8 mouse cellular contexts compared by ENCODE assay signal in the genomic region with DNA sequence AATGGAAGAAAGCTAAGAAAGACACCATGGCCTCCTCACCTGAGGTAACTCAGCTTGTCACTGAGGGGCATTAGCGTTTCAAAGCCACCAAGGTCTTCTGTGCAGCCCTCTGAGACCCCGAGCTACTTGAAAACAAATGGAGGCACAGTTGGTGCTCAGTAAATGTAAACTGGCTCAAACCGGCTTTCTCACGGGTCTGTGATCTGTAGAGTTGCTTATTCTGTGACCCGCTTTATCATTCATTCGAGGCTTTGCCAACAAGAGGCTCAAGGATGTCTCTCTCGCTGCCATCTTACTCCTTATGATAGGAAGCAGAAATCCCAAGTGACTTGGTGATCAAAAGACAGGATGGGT. TPM values are rescaled to one million over a fixed set of nuclear protein-coding genes. Genes with fewer than 3 reads are reported as not detected.
A peak's percentile ranks its signal among the peaks of the same experiment; 100 is the strongest.
DNase-seq lines count a peak whose midpoint lies in the region; ATAC-seq lines count a peak whose summit lies in the region.

No protein-coding gene starts in this region.

- no peak overlapping the region for H3K27ac ChIP-seq in lung, embryonic 16.5 days (ENCODE audit: low read length)
- no peak overlapping the region for H3K27ac ChIP-seq in embryonic facial prominence, embryonic 13.5 days
- peak overlapping the region; percentile 94 for H3K27ac ChIP-seq in limb, embryonic 10.5 days
- H3K27ac ChIP-seq in neural tube, embryonic 15.5 days (replicated peaks), result no peak overlapping the region

- no peaks in the 10 kb centered on the region for H3K9me3 ChIP-seq in lung, embryonic 16.5 days (ENCODE audit: control insufficient read depth, low read length)
- no peaks in the 10 kb centered on the region for H3K9me3 ChIP-seq in embryonic facial prominence, embryonic 13.5 days
- H3K9me3 ChIP-seq in limb, embryonic 10.5 days (replicated peaks), result no peaks in the 10 kb centered on the region
- H3K9me3 ChIP-seq in neural tube, embryonic 15.5 days (replicated peaks), result no peaks in the 10 kb centered on the region

- H3K4me1 ChIP-seq in lung, embryonic 16.5 days (replicated peaks; ENCODE audit: control insufficient read depth, insufficient read depth, low read length), result peaks cover 20% of the 10 kb centered on the region
- peaks cover 29% of the 10 kb centered on the region for H3K4me1 ChIP-seq in embryonic facial prominence, embryonic 13.5 days
- peaks cover 62% of the 10 kb centered on the region for H3K4me1 ChIP-seq in limb, embryonic 10.5 days
- peaks cover 38% of the 10 kb centered on the region for H3K4me1 ChIP-seq in neural tube, embryonic 15.5 days

- intact Hi-C loops in gastrocnemius, postnatal 14 days (cut with DNase I; ENCODE audit: low total_unique reads), result no loop called here

- H3K9ac ChIP-seq in lung, embryonic 16.5 days (ENCODE audit: low read length), result no peak overlapping the region
- H3K9ac ChIP-seq in embryonic facial prominence, embryonic 13.5 days, result no peak overlapping the region
- no peak overlapping the region for H3K9ac ChIP-seq in neural tube, embryonic 15.5 days (replicated peaks)

- 10% methylated on average over 7 of the region's 7 CpGs for WGBS in lung, embryonic 16.5 days
- 7% methylated on average over 7 of the region's 7 CpGs for WGBS in embryonic facial prominence, embryonic 13.5 days
- 10% methylated on average over 7 of the region's 7 CpGs for WGBS in limb, embryonic 10.5 days
- WGBS in neural tube, embryonic 15.5 days, result 19% methylated on average over 7 of the region's 7 CpGs

- no peak for ATAC-seq in lung, embryonic 16.5 days (ENCODE audit: low read depth)
- no peak for ATAC-seq in embryonic facial prominence, embryonic 13.5 days (ENCODE audit: insufficient number of reproducible peaks, insufficient read depth, low FRiP score, low TSS enrichment, low read depth)
- ATAC-seq in neural tube, embryonic 15.5 days (ENCODE audit: low FRiP score), result no peak

- H3K4me2 ChIP-seq in lung, embryonic 16.5 days (ENCODE audit: low read depth, low read length), result peak overlapping the region; percentile 77
- peak overlapping the region; percentile 98 for H3K4me2 ChIP-seq in embryonic facial prominence, embryonic 13.5 days
- peak overlapping the region; percentile 100 for H3K4me2 ChIP-seq in neural tube, embryonic 15.5 days

- H3K36me3 ChIP-seq in lung, embryonic 16.5 days (ENCODE audit: control insufficient read depth, insufficient read depth, low read length), result no peaks in the 10 kb centered on the region
- no peaks in the 10 kb centered on the region for H3K36me3 ChIP-seq in embryonic facial prominence, embryonic 13.5 days
- H3K36me3 ChIP-seq in limb, embryonic 10.5 days, result no peaks in the 10 kb centered on the region
- H3K36me3 ChIP-seq in neural tube, embryonic 15.5 days, result no peaks in the 10 kb centered on the region

- peak overlapping the region; percentile 55 for H3K4me3 ChIP-seq in lung, embryonic 16.5 days (ENCODE audit: low read length)
- peak overlapping the region; percentile 58 for H3K4me3 ChIP-seq in embryonic facial prominence, embryonic 13.5 days
- peak overlapping the region; percentile 73 for H3K4me3 ChIP-seq in limb, embryonic 10.5 days
- H3K4me3 ChIP-seq in neural tube, embryonic 15.5 days (replicated peaks), result peak overlapping the region; percentile 55

- no peak for DNase-seq in lung, postnatal 36 days
- no peak for DNase-seq in limb, embryonic 10.5 days (ENCODE audit: low spot score)
- no peak for DNase-seq in gastrocnemius, postnatal 14 days
- DNase-seq in left cerebral cortex, adult 11 months (ENCODE audit: low spot score), result no peak
- no peak for DNase-seq in cerebellum, postnatal 14 days

- H3K27me3 ChIP-seq in lung, embryonic 16.5 days (ENCODE audit: control insufficient read depth, insufficient read depth, low read depth, low read length), result peaks cover 38% of the 10 kb centered on the region
- H3K27me3 ChIP-seq in embryonic facial prominence, embryonic 13.5 days, result peaks cover 70% of the 10 kb centered on the region
- peaks cover 50% of the 10 kb centered on the region for H3K27me3 ChIP-seq in limb, embryonic 10.5 days (ENCODE audit: low read depth, poor library complexity, severe bottlenecking)
- peaks cover 71% of the 10 kb centered on the region for H3K27me3 ChIP-seq in neural tube, embryonic 15.5 days (replicated peaks)

RNA-seq across cellular contexts. Expression of a gene that starts 0.7 kb away (rescaled TPM):
- polyA plus RNA-seq in lung, embryonic 16.5 days (2015; fragmentation: Nextera tagmentation; extraction: Ambion mirVana), result 10.3 and 13.4 TPM in 2 replicates
- polyA plus RNA-seq in embryonic facial prominence, embryonic 13.5 days (2015; fragmentation: Nextera tagmentation; extraction: Ambion mirVana), result 11.1 and 13.2 TPM in 2 replicates
- polyA plus RNA-seq in limb, embryonic 10.5 days (2016; fragmentation: Nextera tagmentation; extraction: Ambion mirVana), result 37.8 and 48.3 TPM in 2 replicates
- 25.9 and 29.5 TPM in 2 replicates for polyA plus RNA-seq in neural tube, embryonic 15.5 days (2015; fragmentation: Nextera tagmentation; extraction: Ambion mirVana)
- 1 to 10 TPM; 4.1 to 4.9 TPM for total RNA-seq in gastrocnemius, postnatal 14 days (2021)

RNA-seq across cellular contexts. Expression of a gene that starts 53.1 kb away (rescaled TPM):
- polyA plus RNA-seq in lung, embryonic 16.5 days (2015; fragmentation: Nextera tagmentation; extraction: Ambion mirVana), result 26.2 and 32.1 TPM in 2 replicates
- polyA plus RNA-seq in embryonic facial prominence, embryonic 13.5 days (2015; fragmentation: Nextera tagmentation; extraction: Ambion mirVana), result 45.0 and 49.0 TPM in 2 replicates
- 51.7 and 60.5 TPM in 2 replicates for polyA plus RNA-seq in limb, embryonic 10.5 days (2016; fragmentation: Nextera tagmentation; extraction: Ambion mirVana)
- polyA plus RNA-seq in neural tube, embryonic 15.5 days (2015; fragmentation: Nextera tagmentation; extraction: Ambion mirVana), result 28.7 and 29.9 TPM in 2 replicates
- 10 to 100 TPM; 12.7 to 13.6 TPM for total RNA-seq in gastrocnemius, postnatal 14 days (2021)
